Mouse (Mus musculus) mouse embryonic stem cell (cell line): Measurements from ENCODE around the gene Tigd2.

ENCODE experiments used
- in situ Hi-C, 2 experiments: fragments of 300-500 bp; cut with MboI; formaldehyde crosslinking; loops; 1 replicate in 1 of 2; 3 replicates in 1 of 2; pipeline ENCODE4 v1.14.3; 2019 to 2020; ENCODE audit warnings: low sequenced_read_pairs in 2 of 2, low pct_unique_long_range_greater_than_20kb in 1 of 2, mixed read lengths in 1 of 2; ENCODE audit not compliant: unreplicated experiment in 1 of 2

Tigd2 gene

GRCm38 (mm10) chr6:59208685-59209298, at the start of gene Tigd2:
TSS of gene Tigd2 (plus strand) at chr6:59208870.
- in situ Hi-C loops = no loop called here

GRCm38 (mm10) chr6:59161801-59162478, 46.7 kb upstream of the Tigd2 start:
- in situ Hi-C loops = no loop called here

- in situ Hi-C loops = no loop called here
Measured at GRCm38 (mm10) chr6:59162887-59163286, 45.8 kb upstream of the Tigd2 start.

GRCm38 (mm10) chr6:59163407-59163806, 45.3 kb upstream of the Tigd2 start:
- in situ Hi-C loops = no loop called here

- in situ Hi-C loops = no loop called here
Measured at GRCm38 (mm10) chr6:59168939-59169338, 39.7 kb upstream of the Tigd2 start.

GRCm38 (mm10) chr6:59171230-59171629, 37.4 kb upstream of the Tigd2 start:
- in situ Hi-C loops = loop anchor here (10.0 kb wide), 1 partner anchor 146 kb away; the partner anchor contains the start of gene Fam13a (in 2 of the 2)

GRCm38 (mm10) chr6:59173940-59174339, 34.7 kb upstream of the Tigd2 start:
- in situ Hi-C loops = loop anchor here (10.0 kb wide), 1 partner anchor 149 kb away; the partner anchor contains the start of gene Fam13a (in 2 of the 2)

GRCm38 (mm10) chr6:59178051-59178450, 30.6 kb upstream of the Tigd2 start:
- in situ Hi-C loops = loop anchor here (10.0 to 25.0 kb wide), 2 partner anchors 153 to 591 kb away; partner anchors contain the start of genes Fam13a (in 2 of the 2) and Abcg2 (in 1 of the 2)

GRCm38 (mm10) chr6:59180376-59180996, 28.2 kb upstream of the Tigd2 start:
- in situ Hi-C loops = loop anchor here in 1 of 2 experiments (25.0 kb wide), 1 partner anchor 593 kb away; the partner anchor contains the start of gene Abcg2

GRCm38 (mm10) chr6:59185010-59185699, 23.5 kb upstream of the Tigd2 start:
- in situ Hi-C loops = loop anchor here in 1 of 2 experiments (25.0 kb wide), 1 partner anchor 598 kb away; the partner anchor contains the start of gene Abcg2

- in situ Hi-C loops = loop anchor here in 1 of 2 experiments (25.0 kb wide), 1 partner anchor 603 kb away; the partner anchor contains the start of gene Abcg2
Measured at GRCm38 (mm10) chr6:59190006-59190405, 18.7 kb upstream of the Tigd2 start.

- in situ Hi-C loops = loop anchor here in 1 of 2 experiments (25.0 kb wide), 1 partner anchor 607 kb away; the partner anchor contains the start of gene Abcg2
Measured at GRCm38 (mm10) chr6:59194518-59194917, 14.2 kb upstream of the Tigd2 start.

- in situ Hi-C loops = loop anchor here in 1 of 2 experiments (25.0 kb wide), 1 partner anchor 609 kb away; the partner anchor contains the start of gene Abcg2
Measured at GRCm38 (mm10) chr6:59195849-59196635, 12.6 kb upstream of the Tigd2 start.

GRCm38 (mm10) chr6:59196746-59197145, 11.9 kb upstream of the Tigd2 start:
- in situ Hi-C loops = loop anchor here in 1 of 2 experiments (25.0 kb wide), 1 partner anchor 609 kb away; the partner anchor contains the start of gene Abcg2

GRCm38 (mm10) chr6:59198356-59198755, 10.3 kb upstream of the Tigd2 start:
- in situ Hi-C loops = loop anchor here in 1 of 2 experiments (25.0 kb wide), 1 partner anchor 611 kb away; the partner anchor contains the start of gene Abcg2

- in situ Hi-C loops = loop anchor here in 1 of 2 experiments (25.0 kb wide), 1 partner anchor 612 kb away; the partner anchor contains the start of gene Abcg2
Measured at GRCm38 (mm10) chr6:59199021-59199420, 9.6 kb upstream of the Tigd2 start.

- in situ Hi-C loops = no loop called here
Measured at GRCm38 (mm10) chr6:59207561-59207960, 1.1 kb upstream of the Tigd2 start.
